Mouse (Mus musculus): ENCODE data around the gene Fbxo11.

DNA sequence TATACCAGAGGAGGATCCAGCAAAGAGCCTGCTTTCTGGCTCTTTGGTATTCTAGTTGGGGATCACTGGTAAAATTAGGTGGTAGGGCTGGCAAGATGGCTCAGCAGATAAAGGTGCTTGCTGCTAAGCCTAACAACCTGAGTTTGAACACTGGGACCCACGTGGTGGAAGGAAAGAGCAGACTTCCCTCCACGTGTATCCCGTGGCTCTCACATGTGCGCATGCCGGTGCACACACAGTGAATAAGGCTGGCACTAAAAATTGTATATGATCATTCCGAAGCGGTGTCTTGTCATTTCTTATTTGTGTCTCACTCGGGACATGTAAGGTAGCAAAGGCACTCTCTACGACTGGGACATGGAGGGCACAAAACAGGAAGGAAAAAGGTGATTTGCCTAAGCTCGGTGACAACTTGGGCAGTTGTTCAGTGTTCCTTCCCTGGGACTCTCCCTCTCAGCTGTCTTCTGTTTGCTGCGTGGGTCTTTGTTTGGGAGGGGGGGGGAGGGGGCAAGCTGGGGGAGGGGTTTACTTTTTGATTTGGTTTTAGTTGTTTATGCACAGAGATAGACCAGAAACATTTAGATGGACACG lies 31.8 kb upstream of the Fbxo11 start:
- no peak for TF ChIP-seq CTCF (IDR thresholded peaks at IDR 0.05; ENCODE audit: low read depth)
- TF ChIP-seq EP300 (IDR thresholded peaks at IDR 0.05; ENCODE audit: low read depth): no peak
